Mouse (Mus musculus) liver (tissue): ENCODE measurements at regions not wholly inside any gene's neighbourhood (a gene's known extent, or its start where the extent isn't known, plus 50 kb on each side); places are given as distances from the start of the nearest gene placed in this dataset.

Source experiments
- DNase-seq: peaks from one replicate; pipeline ENCODE4 v3.0.0-alpha.2; 2020; ENCODE audit warnings: mixed read lengths

GRCm38 (mm10) chr4:54837326-54837725, 107.5 kb upstream of the Zfp462 start:
- no peak for DNase-seq

- DNase-seq, result no peak
Observed at GRCm38 (mm10) chr4:54838111-54838510, 106.7 kb upstream of the Zfp462 start.

GRCm38 (mm10) chr4:54838794-54839193, 106.1 kb upstream of the Zfp462 start:
- DNase-seq, result no peak

GRCm38 (mm10) chr4:54852991-54853925, 91.6 kb upstream of the Zfp462 start:
- no peak for DNase-seq

GRCm38 (mm10) chr4:54858604-54859003, 86.2 kb upstream of the Zfp462 start:
- DNase-seq, result no peak

GRCm38 (mm10) chr4:54866062-54866461, 78.8 kb upstream of the Zfp462 start:
- DNase-seq, result no peak

- no peak for DNase-seq
Observed at GRCm38 (mm10) chr4:54874136-54874827, 70.6 kb upstream of the Zfp462 start.

- DNase-seq, result no peak
Observed at GRCm38 (mm10) chr4:54875506-54875905, 69.3 kb upstream of the Zfp462 start.

GRCm38 (mm10) chr4:54877361-54877760, 67.5 kb upstream of the Zfp462 start:
- no peak for DNase-seq

GRCm38 (mm10) chr4:54878531-54878930, 66.3 kb upstream of the Zfp462 start:
- DNase-seq, result no peak

GRCm38 (mm10) chr4:54893288-54893687, 51.6 kb upstream of the Zfp462 start:
- DNase-seq, result no peak
